In the genomic region with DNA sequence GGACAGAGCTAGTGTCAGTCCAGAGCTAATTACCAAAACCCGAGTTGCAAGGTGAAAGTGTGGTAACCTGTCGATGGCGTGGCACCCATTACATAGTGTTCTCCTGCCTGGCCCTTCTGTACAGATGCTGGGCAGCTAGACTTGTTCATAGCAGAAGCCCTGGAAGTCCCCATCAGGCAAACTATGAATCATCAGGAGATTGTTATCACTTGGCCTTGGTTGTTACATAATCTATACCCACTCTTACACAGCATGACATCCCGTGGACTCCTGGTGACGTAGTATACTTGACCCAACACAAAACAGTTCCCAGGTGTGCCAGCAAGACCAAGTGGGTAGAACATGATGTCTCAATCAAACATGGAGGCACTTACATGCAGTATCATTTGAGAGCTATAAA, we compare ENCODE assay signal across 19 mouse cellular contexts.
DNase-seq lines count a peak whose midpoint lies in the region; ATAC-seq and TF ChIP-seq lines count a peak whose summit lies in the region.
"Had no signal": no experiment of that assay in that cellular context is flagged by ENCODE, and none has a peak within 500 bp of the region (broad histone marks: within the 10 kb centered on the region; RNA-seq: fewer than 3 reads in every experiment).

No protein-coding gene starts in this region.

- H3K4me1 ChIP-seq in intestine, embryonic 16.5 days (ENCODE audit: control insufficient read depth, insufficient read depth, low read length) = peaks cover 8% of the 10 kb centered on the region; the same call in 1 of the 2 replicates
- H3K4me1 ChIP-seq in intestine, postnatal 0 days (replicated peaks; ENCODE audit: control insufficient read depth, insufficient read depth, low read length) = no peaks in the 10 kb centered on the region
- 0 out of 2 replicates have a peak, but pooled peaks cover 3% of the 10 kb centered on the region for H3K4me1 ChIP-seq in cortical plate, adult 2 months (ENCODE audit: control insufficient read depth, insufficient read depth, low read length)

- H3K9me3 ChIP-seq in intestine, embryonic 16.5 days (ENCODE audit: control insufficient read depth, low read length) = no peaks in the 10 kb centered on the region; the same call in 1 of the 2 replicates
- no peaks in the 10 kb centered on the region for H3K9me3 ChIP-seq in intestine, postnatal 0 days (ENCODE audit: control insufficient read depth)
- H3K9me3 ChIP-seq: embryonic facial prominence, embryonic 13.5 days; forebrain, embryonic 12.5 days; heart, embryonic 10.5 days; hindbrain, embryonic 12.5 days had no signal

- ATAC-seq in intestine, embryonic 16.5 days = 0 out of 2 replicates have a peak, but pooled peaks have one; percentile 22
- no peak for ATAC-seq in intestine, postnatal 0 days
- ATAC-seq: forebrain, embryonic 16.5 days; hindbrain, embryonic 16.5 days; inflammation-experienced regulatory T-cells, adult 6 months had no signal

- WGBS in intestine, embryonic 16.5 days = 79% methylated on average over 5 of the region's 5 CpGs
- 61% methylated on average over 5 of the region's 5 CpGs for WGBS in intestine, postnatal 0 days

- H3K9ac ChIP-seq in intestine, embryonic 16.5 days (ENCODE audit: low read depth, low read length) = no peak overlapping the region
- H3K9ac ChIP-seq in intestine, postnatal 0 days (ENCODE audit: low read depth, low read length) = no peak overlapping the region
- H3K9ac ChIP-seq: embryonic facial prominence, embryonic 13.5 days; forebrain, embryonic 12.5 days; hindbrain, embryonic 12.5 days had no signal

- H3K4me2 ChIP-seq in intestine, embryonic 16.5 days (ENCODE audit: low read depth, low read length) = no peak overlapping the region
- H3K4me2 ChIP-seq in intestine, postnatal 0 days (replicated peaks; ENCODE audit: low read depth) = no peak overlapping the region
- H3K4me2 ChIP-seq: embryonic facial prominence, embryonic 13.5 days; forebrain, embryonic 12.5 days; hindbrain, embryonic 12.5 days had no signal

- no peak overlapping the region for H3K4me3 ChIP-seq in intestine, embryonic 16.5 days (ENCODE audit: low read length)
- no peak overlapping the region for H3K4me3 ChIP-seq in intestine, postnatal 0 days (ENCODE audit: low read depth, low read length)
- no peak overlapping the region for H3K4me3 ChIP-seq in cortical plate, adult 2 months (ENCODE audit: insufficient read depth, low read length)
- H3K4me3 ChIP-seq: embryonic facial prominence, embryonic 13.5 days; forebrain, embryonic 12.5 days; heart, embryonic 10.5 days; hindbrain, embryonic 12.5 days had no signal

- no peak overlapping the region for H3K27ac ChIP-seq in intestine, embryonic 16.5 days (ENCODE audit: low read length)
- no peak overlapping the region for H3K27ac ChIP-seq in intestine, postnatal 0 days (ENCODE audit: low read depth, low read length)
- peak overlapping the region; percentile 68 for H3K27ac ChIP-seq in cortical plate, adult 2 months (ENCODE audit: insufficient read depth, low read length)
- H3K27ac ChIP-seq: embryonic facial prominence, embryonic 13.5 days; forebrain, embryonic 12.5 days; heart, embryonic 10.5 days; hindbrain, embryonic 12.5 days had no signal

- DNase-seq in adrenal gland, adult 8-10 months = peak; percentile 59
- no peak for DNase-seq in adrenal gland, postnatal 4 days (ENCODE audit: low spot score in 2 of 2)
- DNase-seq in 3T3-L1 (ENCODE audit: low read depth, low spot score) = peak; percentile 24
- DNase-seq: cerebellum, adult 9-10 months; cerebellum, postnatal 25 days; gastrocnemius, postnatal 10 days; heart, adult 18-20 months; heart, postnatal 10 days; heart, postnatal 4 days had no signal

- no peak for TF ChIP-seq CTCF in intestine, postnatal 0 days (IDR thresholded peaks at IDR 0.05; ENCODE audit: low read depth)
- TF ChIP-seq CTCF in cortical plate, adult 2 months (IDR thresholded peaks at IDR 0.05; ENCODE audit: extremely low read depth, insufficient read depth, low read length) = no peak

- H3K27me3 ChIP-seq in intestine, embryonic 16.5 days (replicated peaks; ENCODE audit: control insufficient read depth, insufficient read depth, low read length) = no peaks in the 10 kb centered on the region
- H3K27me3 ChIP-seq in intestine, postnatal 0 days (replicated peaks; ENCODE audit: control insufficient read depth, insufficient read depth, low read length) = no peaks in the 10 kb centered on the region
- H3K27me3 ChIP-seq: embryonic facial prominence, embryonic 13.5 days; hindbrain, embryonic 12.5 days had no signal

- TF ChIP-seq POLR2A in cortical plate, adult 2 months (IDR thresholded peaks at IDR 0.05; ENCODE audit: extremely low read depth, insufficient read depth, low read length) = no peak

- no peaks in the 10 kb centered on the region for H3K36me3 ChIP-seq in intestine, embryonic 16.5 days (ENCODE audit: control insufficient read depth, insufficient read depth, low read length)
- no peaks in the 10 kb centered on the region for H3K36me3 ChIP-seq in intestine, postnatal 0 days (ENCODE audit: control insufficient read depth, insufficient read depth)
- H3K36me3 ChIP-seq: hindbrain, embryonic 12.5 days had no signal

Comparison
In these comparisons a context has a peak if more than half of its experiments do, and no peak if none do; other contexts are left out.
1. DNase-seq: peak in adrenal gland, adult 8-10 months (single experiment) and 3T3-L1 (single experiment); none in adrenal gland, postnatal 4 days (0 of 2).